Mouse (Mus musculus) thymus, adult 2 months (tissue): ENCODE results near the gene Gm11985. TPM values are rescaled to one million over a fixed set of nuclear protein-coding genes. Genes with fewer than 3 reads are reported as not detected.

ENCODE experiments used
- DNase-seq: peaks from one replicate; pipeline ENCODE4 v3.0.0; 2021
- H3K27ac ChIP-seq: fragments of 200-500 bp; 2 replicates; pipeline ENCODE4 v1.5.1; 2012; ENCODE audit warnings: low read length, control low read depth; ENCODE audit not compliant: control insufficient read depth, insufficient read depth
- H3K27me3 ChIP-seq: fragments of 200-500 bp; 2 replicates; pipeline ENCODE4 v1.6.1; 2012; ENCODE audit warnings: mild to moderate bottlenecking, low read length, moderate library complexity, mixed read lengths; ENCODE audit not compliant: control insufficient read depth, insufficient read depth
- H3K36me3 ChIP-seq: fragments of 200-500 bp; 2 replicates; pipeline ENCODE4 v1.6.1; 2012; ENCODE audit warnings: mild to moderate bottlenecking, low read length, moderate library complexity; ENCODE audit not compliant: control insufficient read depth, insufficient read depth
- H3K4me1 ChIP-seq: fragments of 200-500 bp; replicated peaks from 2 replicates; pipeline ENCODE4 v1.6.1; 2012; ENCODE audit warnings: low read length; ENCODE audit not compliant: control insufficient read depth, insufficient read depth
- H3K4me3 ChIP-seq: fragments of 200-500 bp; 2 replicates; pipeline ENCODE4 v1.5.1; 2012; ENCODE audit warnings: mild to moderate bottlenecking, low read length, control low read depth, moderate library complexity; ENCODE audit not compliant: control insufficient read depth, insufficient read depth
- CTCF ChIP-seq: fragments of 200-500 bp; IDR thresholded peaks from 2 replicates; pipeline ENCODE4 v1.5.1; 2012; ENCODE audit warnings: mild to moderate bottlenecking, control low read depth, low read length, moderate library complexity, borderline replicate concordance; ENCODE audit not compliant: control insufficient read depth, poor library complexity, insufficient read depth; ENCODE audit errors: extremely low read depth
- POLR2A ChIP-seq: fragments of 200-500 bp; IDR thresholded peaks from 2 replicates; pipeline ENCODE4 v1.6.1; 2012; ENCODE audit warnings: mild to moderate bottlenecking, low read length, control low read depth, moderate library complexity; ENCODE audit not compliant: control insufficient read depth, poor library complexity, insufficient read depth; ENCODE audit errors: extremely low read depth
- WGBS: fragments of 180-500 bp; shearing (Covaris S2); methylation state at CpG from one replicate; pipeline ENCODE4 v1.1.7; 2018; 5-methylcytosine and 5-hydroxymethylcytosine counted together
- polyA plus RNA-seq: library from polyadenylated mRNA; depleted of rRNA; stranded (reverse); fragments of >200 nt; gene quantifications from 2 replicates; pipeline ENCODE4 v1.2.3, GENCODE M21; 2012

Gene Gm11985
- polyA plus RNA-seq, 1 experiment, result not detected

- Histone ChIP-seq H3K27ac (peak overlapping the region; percentile 87), H3K36me3 (no peaks in the 10 kb centered on the region), H3K27me3 (no peaks in the 10 kb centered on the region), H3K4me1 (peaks cover 15% of the 10 kb centered on the region), H3K4me3 (no peak overlapping the region)
- 81% methylated on average over 8 of the region's 8 CpGs for WGBS
- DNase-seq, result peak; percentile 69
- TF ChIP-seq POLR2A, result no peak
- no peak for TF ChIP-seq CTCF
These were observed 26.7 kb downstream of the Gm11985 start for GRCm38 (mm10) chr11:7161502-7162174.

GRCm38 (mm10) chr11:7160637-7161101 lies 27.7 kb downstream of the Gm11985 start:
- Histone ChIP-seq H3K27ac (peak overlapping the region; percentile 87), H3K27me3 (no peaks in the 10 kb centered on the region), H3K36me3 (no peaks in the 10 kb centered on the region), H3K4me1 (peaks cover 17% of the 10 kb centered on the region), H3K4me3 (no peak overlapping the region)
- TF ChIP-seq CTCF, result no peak
- TF ChIP-seq POLR2A, result no peak
- peak; percentile 55 for DNase-seq
- 54% methylated on average over 4 of the region's 4 CpGs for WGBS

GRCm38 (mm10) chr11:7160146-7160545 lies 28.2 kb downstream of the Gm11985 start:
- peaks cover 18% of the 10 kb centered on the region for H3K4me1 ChIP-seq
- H3K27me3 ChIP-seq, result no peaks in the 10 kb centered on the region
- H3K27ac ChIP-seq, result peak overlapping the region; percentile 87; the same call in 1 of the 2 replicates
- 90% methylated on average over 6 of the region's 6 CpGs for WGBS
- no peak for DNase-seq
- H3K36me3 ChIP-seq, result no peaks in the 10 kb centered on the region
- H3K4me3 ChIP-seq, result no peak overlapping the region
- TF ChIP-seq CTCF (no peak), POLR2A (no peak)

- TF ChIP-seq POLR2A (no peak), CTCF (no peak)
- no peak for DNase-seq
- Histone ChIP-seq H3K27ac (no peak overlapping the region), H3K4me3 (no peak overlapping the region), H3K4me1 (peaks cover 18% of the 10 kb centered on the region), H3K36me3 (no peaks in the 10 kb centered on the region), H3K27me3 (no peaks in the 10 kb centered on the region)
- 90% methylated on average over 6 of the region's 6 CpGs for WGBS
These were observed 30.2 kb downstream of the Gm11985 start for GRCm38 (mm10) chr11:7158196-7158595.

DNA sequence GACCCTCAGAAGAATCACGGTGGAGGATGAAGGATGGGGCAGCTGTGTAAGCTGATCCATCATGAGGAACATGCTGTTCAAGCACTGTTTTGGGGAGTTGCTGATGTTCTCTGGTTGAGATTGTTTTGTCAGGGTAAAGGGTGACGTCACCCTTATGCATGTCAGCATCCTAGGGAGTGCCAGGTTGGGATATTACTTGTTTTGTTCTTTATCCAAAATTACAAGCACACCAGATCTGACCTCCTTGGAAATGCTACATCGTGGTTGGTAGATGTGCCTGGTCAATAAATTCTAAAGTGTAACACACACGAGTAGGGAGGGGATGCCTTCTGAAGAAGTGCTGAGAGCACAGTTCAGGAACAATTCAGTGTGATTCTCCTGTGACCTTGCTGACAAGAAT lies 31.9 kb downstream of the Gm11985 start:
- Histone ChIP-seq H3K36me3 (no peaks in the 10 kb centered on the region), H3K4me1 (peaks cover 17% of the 10 kb centered on the region), H3K27me3 (no peaks in the 10 kb centered on the region), H3K4me3 (no peak overlapping the region), H3K27ac (no peak overlapping the region)
- no peak for TF ChIP-seq POLR2A
- TF ChIP-seq CTCF, result no peak
- 80% methylated on average over 4 of the region's 4 CpGs for WGBS
- DNase-seq, result no peak

- Histone ChIP-seq H3K27ac (no peak overlapping the region), H3K4me1 (peaks cover 13% of the 10 kb centered on the region), H3K27me3 (no peaks in the 10 kb centered on the region), H3K36me3 (no peaks in the 10 kb centered on the region), H3K4me3 (no peak overlapping the region)
- no peak for TF ChIP-seq CTCF
- TF ChIP-seq POLR2A, result no peak
- WGBS, result 90% methylated on average over 8 of the region's 8 CpGs
- no peak for DNase-seq
These were observed 35.3 kb downstream of the Gm11985 start for GRCm38 (mm10) chr11:7153081-7153480.
